Mouse (Mus musculus) kidney, adult 2 months (tissue): ENCODE measurements at regions not wholly inside any gene's neighbourhood (a gene's known extent, or its start where the extent isn't known, plus 50 kb on each side); places are given as distances from the start of the nearest gene placed in this dataset.
A peak's percentile ranks its signal among the peaks of the same experiment; 100 is the strongest.

Experiments
- DNase-seq: peaks from one replicate; pipeline ENCODE4 v3.0.0; 2021
- H3K27ac ChIP-seq: fragments of 200-500 bp; 2 replicates; pipeline ENCODE4 v1.5.1; 2012; ENCODE audit warnings: low read depth, low read length, control low read depth, inconsistent platforms; ENCODE audit not compliant: insufficient read depth
- H3K27me3 ChIP-seq: fragments of 200-500 bp; replicated peaks from 2 replicates; pipeline ENCODE4 v1.6.1; 2012; ENCODE audit warnings: mild to moderate bottlenecking, moderate library complexity, low read length, inconsistent platforms; ENCODE audit not compliant: control insufficient read depth, insufficient read depth
- H3K36me3 ChIP-seq: fragments of 200-500 bp; 2 replicates; pipeline ENCODE4 v1.6.1; 2012; ENCODE audit warnings: mild to moderate bottlenecking, moderate library complexity, low read length, inconsistent platforms; ENCODE audit not compliant: control insufficient read depth, insufficient read depth
- H3K4me1 ChIP-seq: fragments of 200-500 bp; 2 replicates; pipeline ENCODE4 v1.6.1; 2011; ENCODE audit warnings: low read length; ENCODE audit not compliant: control insufficient read depth, insufficient read depth
- H3K4me3 ChIP-seq: fragments of 200-500 bp; 2 replicates; pipeline ENCODE4 v1.5.1; 2011; ENCODE audit warnings: mild to moderate bottlenecking, low read depth, low read length, control low read depth; ENCODE audit not compliant: insufficient read depth
- CTCF ChIP-seq: fragments of 200-500 bp; conservative IDR thresholded peaks from 2 replicates; pipeline ENCODE4 v1.5.1; 2011; ENCODE audit warnings: low read depth, mild to moderate bottlenecking, control low read depth, low read length, moderate library complexity, mixed read lengths; ENCODE audit not compliant: insufficient read depth, insufficient read length
- POLR2A ChIP-seq: fragments of 200-500 bp; IDR thresholded peaks from one replicate; pipeline ENCODE4 v1.6.1; 2011; ENCODE audit warnings: low read depth, low read length, control low read depth
- WGBS: fragments of 180-500 bp; shearing (Covaris S2); methylation state at CpG from one replicate; pipeline ENCODE4 v1.1.7; 2018; 5-methylcytosine and 5-hydroxymethylcytosine counted together

- Histone ChIP-seq H3K27me3 (no peaks in the 10 kb centered on the region), H3K36me3 (no peaks in the 10 kb centered on the region), H3K27ac (no peak overlapping the region), H3K4me3 (no peak overlapping the region), H3K4me1 (no peaks in the 10 kb centered on the region)
- TF ChIP-seq CTCF (no peak), POLR2A (no peak)
- no peak for DNase-seq
- 83% methylated on average over 2 of the region's 2 CpGs for WGBS
Measured at GRCm38 (mm10) chr10:45795582-45795981, 218.0 kb downstream of the Hace1 start.

- H3K27ac ChIP-seq, result no peak overlapping the region
- WGBS, result 22% methylated on average over 12 of the region's 12 CpGs
- TF ChIP-seq POLR2A (no peak), CTCF (peak; percentile 59)
- no peaks in the 10 kb centered on the region for H3K36me3 ChIP-seq
- H3K4me3 ChIP-seq, result no peak overlapping the region
- no peaks in the 10 kb centered on the region for H3K4me1 ChIP-seq
- DNase-seq, result peak; percentile 34
- H3K27me3 ChIP-seq, result no peaks in the 10 kb centered on the region
Measured at GRCm38 (mm10) chr10:45800070-45800851, 222.6 kb downstream of the Hace1 start.

- Histone ChIP-seq H3K27me3 (no peaks in the 10 kb centered on the region), H3K4me1 (no peaks in the 10 kb centered on the region), H3K36me3 (no peaks in the 10 kb centered on the region), H3K27ac (no peak overlapping the region), H3K4me3 (no peak overlapping the region)
- TF ChIP-seq CTCF (no peak), POLR2A (no peak)
- DNase-seq, result no peak
- 46% methylated on average over 1 of the region's 1 CpGs for WGBS
Measured at GRCm38 (mm10) chr10:45801463-45801862, 223.8 kb downstream of the Hace1 start.

DNA sequence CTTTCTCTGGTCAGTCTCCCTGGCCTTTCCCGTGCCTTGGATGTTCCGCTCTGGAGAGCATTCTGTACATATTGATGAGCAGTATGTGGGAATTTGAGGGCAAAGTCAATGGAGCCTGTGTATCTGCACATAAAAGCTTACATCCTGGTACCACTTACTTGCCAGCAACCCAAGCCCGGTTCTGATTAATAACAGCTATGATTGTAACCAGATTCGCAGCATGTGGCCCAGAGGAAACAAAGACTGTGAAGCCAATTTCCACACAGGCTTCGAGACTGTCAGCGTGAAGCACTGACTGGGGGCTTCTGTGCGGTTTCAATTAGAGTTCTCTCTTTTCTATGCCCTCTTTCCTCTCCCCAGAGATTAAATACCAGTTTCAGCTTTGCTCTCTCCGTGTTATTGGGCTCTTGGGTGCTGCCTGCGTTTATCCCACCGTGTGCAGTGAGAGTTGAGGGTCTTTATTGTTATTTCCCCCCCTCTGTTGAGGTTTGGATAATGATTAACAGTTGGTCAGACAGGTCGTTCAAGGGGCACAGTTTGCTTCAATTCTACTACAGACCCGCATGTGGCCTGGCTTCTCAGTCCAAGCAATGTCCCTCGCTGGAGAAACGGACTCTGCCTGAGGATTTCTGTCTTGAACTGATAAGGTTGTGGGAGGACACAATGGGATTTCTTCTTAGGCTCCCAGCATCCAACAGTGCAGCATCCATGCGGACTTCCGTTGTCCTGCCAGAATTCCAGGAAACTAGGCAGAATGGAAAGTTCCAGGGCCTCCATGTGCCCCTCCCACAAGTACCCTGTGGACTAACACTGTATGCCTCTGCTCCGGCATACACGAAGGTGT lies 229.6 kb downstream of the Hace1 start:
- TF ChIP-seq POLR2A (no peak), CTCF (no peak)
- WGBS, result 25% methylated on average over 18 of the region's 18 CpGs
- peak; percentile 27 for DNase-seq
- H3K27ac ChIP-seq, result no peak overlapping the region
- no peaks in the 10 kb centered on the region for H3K4me1 ChIP-seq
- H3K36me3 ChIP-seq, result no peaks in the 10 kb centered on the region
- no peak overlapping the region for H3K4me3 ChIP-seq
- H3K27me3 ChIP-seq, result no peaks in the 10 kb centered on the region

DNA sequence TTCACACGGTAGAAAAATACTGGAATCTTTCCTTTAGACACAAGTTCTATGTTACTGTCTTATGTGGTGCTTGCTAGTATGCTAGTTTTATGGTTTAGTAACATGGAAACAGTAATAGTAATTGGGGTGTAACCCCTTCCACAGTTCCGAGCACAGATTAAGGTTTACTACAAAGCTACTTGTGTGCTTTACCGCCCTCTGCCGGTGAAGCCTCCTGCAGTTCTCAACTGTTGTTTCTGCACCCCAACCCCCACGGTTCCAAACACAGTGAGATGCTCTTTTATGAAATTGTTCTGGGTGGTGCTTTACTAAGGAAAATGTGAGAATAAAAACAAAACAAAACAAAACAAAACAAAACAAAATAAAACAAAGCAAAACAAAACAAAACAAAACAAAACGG lies 234.3 kb downstream of the Hace1 start:
- H3K27me3 ChIP-seq, result no peaks in the 10 kb centered on the region
- H3K36me3 ChIP-seq, result no peaks in the 10 kb centered on the region
- no peak overlapping the region for H3K27ac ChIP-seq
- TF ChIP-seq CTCF (peak; percentile 46), POLR2A (no peak)
- no peaks in the 10 kb centered on the region for H3K4me1 ChIP-seq
- 50% methylated on average over 6 of the region's 6 CpGs for WGBS
- H3K4me3 ChIP-seq, result no peak overlapping the region
- peak; percentile 29 for DNase-seq

GRCm38 (mm10) chr10:45813804-45814203 lies 236.2 kb downstream of the Hace1 start:
- Histone ChIP-seq H3K36me3 (no peaks in the 10 kb centered on the region), H3K27me3 (no peaks in the 10 kb centered on the region), H3K27ac (no peak overlapping the region), H3K4me3 (no peak overlapping the region), H3K4me1 (no peaks in the 10 kb centered on the region)
- TF ChIP-seq POLR2A, result no peak
- TF ChIP-seq CTCF, result no peak
- no peak for DNase-seq
- WGBS, result 66% methylated on average over 2 of the region's 2 CpGs

DNA sequence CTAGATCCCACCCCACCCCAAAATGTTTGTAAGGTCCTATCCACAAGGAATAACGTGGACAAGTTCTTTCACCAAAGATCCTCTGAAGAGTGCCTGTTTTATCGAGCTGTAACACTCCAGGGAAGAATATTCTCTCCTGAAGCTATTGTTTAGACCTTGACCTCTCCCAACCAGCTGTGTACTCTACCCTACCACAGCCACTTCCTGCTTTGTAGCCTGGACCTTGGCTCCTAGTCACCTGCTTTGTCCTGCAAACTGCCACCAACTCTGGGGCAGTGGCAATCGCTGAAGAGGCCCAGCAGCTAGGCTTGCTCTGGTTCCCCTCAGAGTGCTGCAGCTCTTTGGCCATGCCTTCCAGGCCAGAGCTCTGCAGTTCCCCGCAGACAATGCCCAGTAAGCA lies 239.1 kb downstream of the Hace1 start:
- DNase-seq, result no peak
- TF ChIP-seq POLR2A (no peak), CTCF (no peak)
- 82% methylated on average over 4 of the region's 4 CpGs for WGBS
- peaks cover 3% of the 10 kb centered on the region; the same call in 1 of the 2 replicates for H3K4me1 ChIP-seq
- H3K27me3 ChIP-seq, result no peaks in the 10 kb centered on the region
- H3K4me3 ChIP-seq, result no peak overlapping the region
- no peak overlapping the region for H3K27ac ChIP-seq
- H3K36me3 ChIP-seq, result no peaks in the 10 kb centered on the region
